Mouse (Mus musculus): ENCODE measurements around the gene Clca3a2.
"Not testable (repeated sequence)": the region's sequence is repeated elsewhere in the genome, so short reads cannot be mapped to it uniquely, and the experiment has no call there.

Clca3a2 gene

GRCm38 (mm10) chr3:144819219-144819618 lies at the start of gene Clca3a2:
Gene Clca3a2, minus strand, starts transcription at chr3:144819494.
- not testable (repeated sequence) for DNase-seq (ENCODE audit: low spot score)

DNA sequence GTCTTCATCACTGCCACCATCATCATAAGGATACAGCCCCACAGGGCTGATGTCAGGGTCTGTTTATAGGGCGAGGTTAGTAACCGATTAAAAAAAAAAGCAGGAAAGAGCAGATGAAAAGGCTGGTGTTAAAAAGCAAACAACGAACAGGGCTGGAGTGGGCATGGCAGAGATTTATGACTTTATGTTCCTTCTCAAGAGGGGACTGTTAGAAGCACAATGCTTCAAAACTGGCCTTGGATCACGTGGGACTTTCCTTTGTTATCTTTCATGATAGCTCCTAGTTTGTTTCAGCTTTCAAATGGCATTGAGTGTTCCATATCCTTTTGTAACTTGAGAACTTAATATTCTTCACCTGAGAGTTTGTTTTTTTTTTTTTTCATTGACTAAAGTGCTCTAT lies 30.3 kb upstream of the Clca3a2 start:
- no peak for DNase-seq (ENCODE audit: low spot score)

- DNase-seq (ENCODE audit: low spot score) = not testable (repeated sequence)
These were observed 29.8 kb upstream of the Clca3a2 start, which contains the start of gene Clca3b for GRCm38 (mm10) chr3:144849014-144849556. Gene Clca3b, minus strand, starts transcription at chr3:144849357.

DNA sequence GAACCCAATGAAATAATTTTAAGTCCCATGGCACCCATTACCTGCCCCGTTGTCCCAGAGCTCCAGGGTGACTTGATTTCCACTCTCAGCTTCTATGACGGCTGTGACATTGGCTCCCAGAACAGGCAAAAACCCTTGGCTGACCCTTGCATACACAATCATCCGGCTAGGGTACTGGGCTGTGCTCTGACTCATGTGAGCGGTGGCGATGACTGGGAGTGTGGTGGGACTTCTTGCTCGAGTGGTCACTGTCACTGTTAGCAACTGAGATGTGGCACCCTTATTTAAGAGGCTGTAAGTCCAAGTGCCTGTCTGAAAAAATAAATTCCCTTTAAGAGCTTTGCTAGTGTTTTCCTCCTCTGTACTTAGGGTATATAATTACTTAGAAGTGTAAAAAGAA lies 8.0 kb upstream of the Clca3a2 start:
- DNase-seq (ENCODE audit: low spot score) = no peak

- DNase-seq (ENCODE audit: low spot score) = peak; percentile 90
These were observed 5.9 kb upstream of the Clca3a2 start for GRCm38 (mm10) chr3:144825151-144825550.

GRCm38 (mm10) chr3:144823331-144823730 lies 4.0 kb upstream of the Clca3a2 start:
- DNase-seq (ENCODE audit: low spot score) = no peak

- DNase-seq (ENCODE audit: low spot score) = no peak
These were observed 1.3 kb upstream of the Clca3a2 start for GRCm38 (mm10) chr3:144820632-144821031.

DNA sequence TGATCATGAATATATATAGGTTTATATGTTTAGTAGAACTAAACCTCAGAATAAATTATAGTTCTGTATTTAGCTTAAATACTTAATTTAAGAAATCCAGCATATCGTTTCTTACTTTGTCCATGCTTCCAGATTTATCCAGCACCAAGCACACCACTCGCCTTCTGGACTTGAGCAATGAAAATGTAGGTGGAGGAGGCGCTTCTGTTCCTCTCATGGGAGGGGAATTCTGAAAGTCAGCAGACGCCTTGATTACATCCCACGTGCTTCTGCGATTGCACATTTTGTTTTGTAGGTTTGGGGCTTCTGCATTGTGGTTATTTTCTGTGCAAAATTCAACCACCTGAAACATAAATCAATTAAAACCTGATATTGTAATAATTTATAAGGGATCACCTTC lies 6.0 kb downstream of the Clca3a2 start:
- not testable (repeated sequence) for DNase-seq (ENCODE audit: low spot score)

- DNase-seq (ENCODE audit: low spot score) = no peak
These were observed 7.5 kb downstream of the Clca3a2 start for GRCm38 (mm10) chr3:144811821-144812220.

GRCm38 (mm10) chr3:144808153-144808925 lies 11.0 kb downstream of the Clca3a2 start:
- not testable (repeated sequence) for DNase-seq (ENCODE audit: low spot score)

DNA sequence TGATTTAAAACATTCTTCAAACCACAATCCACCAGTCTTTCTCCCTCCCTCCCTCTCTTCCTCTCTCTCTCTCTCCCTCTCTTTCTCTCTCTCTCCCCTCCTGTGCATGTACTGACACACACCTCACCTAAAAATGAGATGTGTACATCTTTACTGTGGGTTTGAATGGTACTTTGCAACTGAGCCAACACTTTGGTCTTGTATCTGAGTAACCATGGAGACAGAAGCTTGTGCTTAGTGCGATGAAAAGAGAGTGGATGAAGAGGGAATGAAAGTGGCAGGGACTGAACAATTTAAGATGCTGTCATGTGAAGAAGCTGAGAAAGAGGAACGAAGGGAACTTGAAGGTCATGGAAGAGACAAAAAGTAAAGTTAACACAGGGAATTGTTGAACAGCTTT lies 12.7 kb downstream of the Clca3a2 start:
- DNase-seq (ENCODE audit: low spot score) = not testable (repeated sequence)

DNA sequence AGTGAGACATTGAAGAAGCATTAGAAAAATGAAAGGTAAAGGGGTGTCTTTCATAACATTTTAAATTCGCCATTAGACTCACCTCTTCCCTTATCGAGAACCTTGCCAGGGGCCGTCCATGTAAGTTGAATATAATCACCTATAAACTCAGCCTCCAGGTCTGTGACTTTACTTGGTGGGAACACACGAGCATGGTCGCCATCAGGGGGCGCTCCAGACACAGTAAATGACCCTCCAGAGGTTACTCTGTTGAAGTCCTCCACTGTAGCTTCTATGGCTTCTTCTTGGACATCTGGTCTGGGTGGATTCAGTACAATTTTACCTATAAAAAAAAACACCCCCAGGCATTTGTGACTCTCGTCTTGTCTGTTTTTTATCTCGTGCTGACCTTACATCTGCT lies 17.4 kb downstream of the Clca3a2 start:
- DNase-seq (ENCODE audit: low spot score) = peak; percentile 50

DNA sequence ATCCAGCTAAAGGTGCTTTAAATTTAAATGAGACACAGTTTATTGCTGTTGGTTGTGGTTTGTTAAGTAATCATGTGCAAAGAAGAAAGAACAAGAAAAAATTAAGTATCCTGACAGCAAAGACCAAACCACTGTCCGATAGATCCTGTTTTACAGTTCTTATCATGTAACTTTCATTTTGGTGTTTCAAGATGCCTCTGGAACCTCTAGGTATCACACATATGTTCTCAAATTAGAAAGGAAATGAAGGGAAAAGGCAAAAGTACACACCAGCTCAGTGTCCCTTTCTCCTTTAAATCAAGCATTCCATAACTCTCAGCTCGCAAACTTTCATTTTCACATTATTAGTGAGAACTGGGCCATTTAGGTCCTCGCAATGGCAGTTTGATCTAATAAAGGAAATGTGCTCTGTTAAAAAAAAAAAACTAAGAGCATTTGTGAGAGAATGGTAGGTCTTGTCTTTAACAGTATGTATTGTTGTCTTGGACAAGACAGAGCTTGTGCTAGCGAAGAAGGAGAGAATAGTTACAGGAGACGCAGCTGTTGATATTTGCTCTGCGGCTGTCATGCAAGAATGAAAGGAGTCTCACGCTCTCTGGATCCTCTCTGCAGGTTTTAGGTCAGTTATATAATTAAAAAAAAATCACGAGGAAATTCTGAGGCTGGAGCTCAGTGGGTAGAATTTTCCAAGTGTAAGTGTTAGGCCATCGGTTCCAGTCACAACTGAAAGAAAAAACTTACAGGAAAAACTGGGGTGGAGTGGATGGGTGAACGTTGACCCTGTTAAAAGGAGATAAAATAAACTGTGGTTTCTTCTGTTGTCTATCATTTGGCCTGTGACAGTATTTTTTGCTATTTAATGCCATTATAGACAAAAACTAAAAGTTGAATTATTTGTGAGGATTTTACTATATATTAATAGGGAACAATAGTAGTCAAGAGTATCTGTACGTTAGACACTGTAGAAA lies 33.8 kb downstream of the Clca3a2 start:
- DNase-seq (ENCODE audit: low spot score) = no peak

DNA sequence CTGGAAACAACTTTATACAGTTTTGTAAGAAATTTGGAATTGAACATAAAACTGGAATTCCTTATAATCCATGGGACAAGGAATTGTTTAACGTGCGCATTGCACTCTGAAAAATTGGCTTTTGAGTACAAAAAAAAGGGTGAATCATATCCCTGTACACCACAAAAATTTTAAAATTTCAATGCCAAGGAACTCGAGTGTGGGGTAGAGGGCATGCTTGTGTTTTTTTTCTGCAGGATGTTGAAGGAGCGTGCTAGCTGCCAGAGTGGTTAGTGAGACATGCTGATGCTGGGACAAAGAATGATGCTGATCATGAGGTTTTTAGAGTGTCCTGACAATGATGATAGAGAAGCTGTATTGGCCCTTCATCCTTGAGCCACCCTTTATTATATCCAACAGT lies 54.1 kb downstream of the Clca3a2 start:
- DNase-seq (ENCODE audit: low spot score) = peak; percentile 68

- DNase-seq (ENCODE audit: low spot score) = peak; percentile 25
These were observed 57.8 kb downstream of the Clca3a2 start for GRCm38 (mm10) chr3:144761454-144761853.

- DNase-seq (ENCODE audit: low spot score) = peak; percentile 20
These were observed 58.5 kb downstream of the Clca3a2 start, which contains the start of gene Clca3a1 for GRCm38 (mm10) chr3:144760592-144761309. Gene Clca3a1, minus strand, starts transcription at chr3:144760977.

DNA sequence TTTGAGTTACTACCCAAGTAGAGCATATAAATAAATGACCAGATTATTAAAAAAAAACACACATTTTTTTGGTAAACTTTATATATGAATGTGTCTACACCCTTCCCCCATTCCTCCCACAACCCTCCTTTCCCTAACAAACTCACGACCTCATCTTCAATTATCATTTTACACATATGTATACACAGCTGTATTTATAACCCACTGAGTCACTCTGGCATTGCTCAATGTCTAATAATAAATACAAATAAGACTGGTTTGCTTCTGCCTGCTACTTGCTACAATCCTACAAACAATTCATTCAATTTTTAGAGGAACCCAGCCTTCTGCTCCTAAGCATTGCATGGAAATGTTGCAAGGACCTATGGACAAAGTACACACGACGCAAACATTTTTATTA lies 59.6 kb downstream of the Clca3a2 start:
- DNase-seq (ENCODE audit: low spot score) = no peak

- DNase-seq (ENCODE audit: low spot score) = not testable (repeated sequence)
These were observed 63.2 kb downstream of the Clca3a2 start for GRCm38 (mm10) chr3:144756103-144756502.

GRCm38 (mm10) chr3:144753120-144753519 lies 66.2 kb downstream of the Clca3a2 start:
- peak; percentile 26 for DNase-seq (ENCODE audit: low spot score)

DNA sequence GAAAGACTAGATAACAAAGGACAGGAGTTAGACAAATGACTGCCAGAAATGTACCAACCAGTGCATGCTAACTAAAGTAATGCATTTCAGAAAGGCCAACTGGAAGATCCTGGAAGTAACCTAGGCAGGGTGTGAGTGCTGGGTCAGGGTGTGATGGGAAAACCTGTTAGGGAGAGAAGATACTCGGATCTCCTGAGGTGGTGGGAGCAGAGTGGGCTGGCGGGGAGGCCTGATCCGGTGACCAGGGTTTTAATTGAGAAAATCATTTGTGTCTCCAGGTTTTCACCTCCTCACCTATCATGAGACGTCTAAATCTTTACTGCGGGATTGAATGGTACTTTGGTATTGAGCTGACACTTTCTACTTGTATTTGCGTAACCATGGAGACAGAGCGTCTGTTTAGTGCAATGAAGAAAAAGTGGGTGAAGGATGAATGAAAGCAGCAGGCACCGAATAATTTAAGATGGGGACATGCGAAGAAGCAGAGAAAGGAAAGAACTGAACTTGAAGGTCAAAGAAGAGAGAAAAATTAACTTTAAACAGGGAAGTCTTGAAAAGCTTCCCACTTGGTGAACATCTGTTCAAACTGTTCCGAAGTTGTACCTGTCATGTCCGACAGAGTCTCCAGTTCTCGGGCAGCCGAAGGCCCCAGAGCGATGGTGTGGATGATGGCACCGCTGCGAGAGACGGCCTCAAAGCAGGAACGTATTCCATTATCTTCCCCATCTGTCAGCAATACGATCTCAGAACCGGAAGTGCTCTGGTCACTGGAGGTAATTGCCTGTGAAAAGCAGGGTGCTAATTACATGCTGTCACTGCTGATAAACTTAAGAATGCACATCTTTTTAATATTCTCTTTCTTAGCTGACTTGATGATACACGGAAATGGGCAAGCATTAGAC lies 70.0 kb downstream of the Clca3a2 start:
- DNase-seq (ENCODE audit: low spot score) = not testable (repeated sequence)

- not testable (repeated sequence) for DNase-seq (ENCODE audit: low spot score)
These were observed 71.6 kb downstream of the Clca3a2 start for GRCm38 (mm10) chr3:144747706-144748105.
